Mouse (Mus musculus) bone marrow macrophage, adult 2 months (primary cell): Measurements from ENCODE around the gene Aldh1l1.

Source experiments
- CTCF ChIP-seq: IDR thresholded peaks from 2 replicates; pipeline ENCODE4 v1.5.1; 2012; ENCODE audit warnings: low read depth, mild to moderate bottlenecking, low read length, moderate library complexity
- POLR2A ChIP-seq: IDR thresholded peaks from 2 replicates; pipeline ENCODE4 v1.6.1; 2012; ENCODE audit warnings: mild to moderate bottlenecking, low read depth, low read length, borderline replicate concordance

DNA sequence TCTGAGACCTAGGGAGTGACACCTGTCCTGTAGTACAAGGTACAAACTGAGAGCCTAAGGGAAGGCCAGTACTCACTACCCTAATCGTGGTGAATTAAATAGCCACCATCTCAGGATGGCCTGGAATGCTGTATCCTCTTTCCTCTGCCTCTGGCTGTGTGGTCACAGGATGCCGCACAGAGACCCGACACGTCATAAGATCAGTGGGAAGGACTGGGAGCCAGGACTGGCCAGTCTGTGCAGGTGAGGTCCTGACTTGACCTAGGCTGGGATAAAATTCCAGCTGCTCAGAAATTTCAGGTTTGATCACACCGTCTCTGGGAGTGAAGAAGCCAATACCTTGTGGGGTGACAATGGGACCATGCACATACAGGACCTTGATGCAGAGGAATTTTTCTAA, 34.7 kb upstream of the Aldh1l1 start:
- TF ChIP-seq CTCF (no peak), POLR2A (no peak)
